Mouse (Mus musculus): ENCODE results near the gene Hsf5. TPM values are rescaled to one million over a fixed set of nuclear protein-coding genes. Genes with fewer than 3 reads are reported as not detected.

Hsf5 gene
- polyA plus RNA-seq, 1 experiment from 2014 or later: 0.39 TPM

GRCm38 (mm10) chr11:87687246-87688225 lies 70.6 kb downstream of the Hsf5 start:
- DNase-seq (ENCODE audit: low spot score): no peak
- H3K27ac ChIP-seq: no peak overlapping the region
- peaks cover 10% of the 10 kb centered on the region for H3K4me1 ChIP-seq (replicated peaks)
- H3K9me3 ChIP-seq: no peaks in the 10 kb centered on the region
- no peaks in the 10 kb centered on the region for H3K36me3 ChIP-seq
- WGBS: 76% methylated on average over 15 of the region's 15 CpGs
- H3K4me3 ChIP-seq: no peak overlapping the region
- no peaks in the 10 kb centered on the region for H3K27me3 ChIP-seq (ENCODE audit: insufficient read depth, poor library complexity, severe bottlenecking)

GRCm38 (mm10) chr11:87688478-87689203 lies 71.7 kb downstream of the Hsf5 start:
- DNase-seq (ENCODE audit: low spot score): no peak
- no peaks in the 10 kb centered on the region for H3K9me3 ChIP-seq
- no peak overlapping the region for H3K4me3 ChIP-seq
- no peaks in the 10 kb centered on the region for H3K36me3 ChIP-seq
- H3K4me1 ChIP-seq (replicated peaks): peaks cover 10% of the 10 kb centered on the region
- 89% methylated on average over 11 of the region's 11 CpGs for WGBS
- H3K27ac ChIP-seq: no peak overlapping the region
- no peaks in the 10 kb centered on the region for H3K27me3 ChIP-seq (ENCODE audit: insufficient read depth, poor library complexity, severe bottlenecking)

- Histone ChIP-seq H3K27ac (no peak overlapping the region), H3K36me3 (no peaks in the 10 kb centered on the region), H3K9me3 (no peaks in the 10 kb centered on the region), H3K27me3 (ENCODE audit: insufficient read depth, poor library complexity, severe bottlenecking) (no peaks in the 10 kb centered on the region), H3K4me3 (no peak overlapping the region), H3K4me1 (replicated peaks) (peaks cover 10% of the 10 kb centered on the region)
- DNase-seq (ENCODE audit: low spot score): no peak
- 59% methylated on average over 7 of the region's 7 CpGs for WGBS
These were observed 72.4 kb downstream of the Hsf5 start for GRCm38 (mm10) chr11:87689402-87689808.

- Histone ChIP-seq H3K27me3 (ENCODE audit: insufficient read depth, poor library complexity, severe bottlenecking) (no peaks in the 10 kb centered on the region), H3K36me3 (no peaks in the 10 kb centered on the region), H3K4me3 (no peak overlapping the region), H3K9me3 (no peaks in the 10 kb centered on the region), H3K27ac (no peak overlapping the region), H3K4me1 (replicated peaks) (peaks cover 10% of the 10 kb centered on the region)
- 74% methylated on average over 16 of the region's 16 CpGs for WGBS
- no peak for DNase-seq (ENCODE audit: low spot score)
These were observed 73.2 kb downstream of the Hsf5 start for GRCm38 (mm10) chr11:87690054-87690740.

GRCm38 (mm10) chr11:87697131-87697682 lies 80.2 kb downstream of the Hsf5 start:
- H3K27me3 ChIP-seq (ENCODE audit: insufficient read depth, poor library complexity, severe bottlenecking): no peaks in the 10 kb centered on the region
- no peak overlapping the region for H3K4me3 ChIP-seq
- WGBS: 83% methylated on average over 14 of the region's 14 CpGs
- H3K27ac ChIP-seq: no peak overlapping the region
- H3K9me3 ChIP-seq: no peaks in the 10 kb centered on the region
- DNase-seq (ENCODE audit: low spot score): no peak
- H3K36me3 ChIP-seq: no peaks in the 10 kb centered on the region
- H3K4me1 ChIP-seq (replicated peaks): no peaks in the 10 kb centered on the region

- Histone ChIP-seq H3K4me1 (replicated peaks) (no peaks in the 10 kb centered on the region), H3K9me3 (no peaks in the 10 kb centered on the region), H3K27ac (no peak overlapping the region), H3K36me3 (no peaks in the 10 kb centered on the region), H3K27me3 (ENCODE audit: insufficient read depth, poor library complexity, severe bottlenecking) (no peaks in the 10 kb centered on the region), H3K4me3 (no peak overlapping the region)
- no peak for DNase-seq (ENCODE audit: low spot score)
- 93% methylated on average over 4 of the region's 4 CpGs for WGBS
These were observed 81.2 kb downstream of the Hsf5 start for GRCm38 (mm10) chr11:87698126-87698525.

GRCm38 (mm10) chr11:87701108-87701507 lies 84.1 kb downstream of the Hsf5 start:
- Histone ChIP-seq H3K4me1 (replicated peaks) (peaks cover 9% of the 10 kb centered on the region; the same call in 1 of the 2 replicates), H3K9me3 (no peaks in the 10 kb centered on the region), H3K27ac (no peak overlapping the region), H3K27me3 (ENCODE audit: insufficient read depth, poor library complexity, severe bottlenecking) (no peaks in the 10 kb centered on the region), H3K36me3 (no peaks in the 10 kb centered on the region), H3K4me3 (no peak overlapping the region)
- DNase-seq (ENCODE audit: low spot score): no peak
- WGBS: 87% methylated on average over 6 of the region's 6 CpGs

GRCm38 (mm10) chr11:87701877-87702620 lies 85.1 kb downstream of the Hsf5 start:
- DNase-seq (ENCODE audit: low spot score): no peak
- no peaks in the 10 kb centered on the region for H3K9me3 ChIP-seq
- no peak overlapping the region for H3K27ac ChIP-seq
- peaks cover 10% of the 10 kb centered on the region for H3K4me1 ChIP-seq (replicated peaks)
- H3K36me3 ChIP-seq: no peaks in the 10 kb centered on the region
- no peaks in the 10 kb centered on the region for H3K27me3 ChIP-seq (ENCODE audit: insufficient read depth, poor library complexity, severe bottlenecking)
- WGBS: 85% methylated on average over 14 of the region's 14 CpGs
- no peak overlapping the region for H3K4me3 ChIP-seq

GRCm38 (mm10) chr11:87703654-87704053 lies 86.7 kb downstream of the Hsf5 start:
- Histone ChIP-seq H3K4me3 (no peak overlapping the region), H3K27me3 (ENCODE audit: insufficient read depth, poor library complexity, severe bottlenecking) (peaks cover 6% of the 10 kb centered on the region), H3K36me3 (no peaks in the 10 kb centered on the region), H3K4me1 (replicated peaks) (peaks cover 24% of the 10 kb centered on the region), H3K9me3 (no peaks in the 10 kb centered on the region), H3K27ac (no peak overlapping the region)
- no peak for DNase-seq (ENCODE audit: low spot score)
- 86% methylated on average over 5 of the region's 5 CpGs for whole genome bisulfite sequencing

GRCm38 (mm10) chr11:87704289-87704688 lies 87.3 kb downstream of the Hsf5 start:
- WGBS: 87% methylated on average over 9 of the region's 9 CpGs
- Histone ChIP-seq H3K4me3 (no peak overlapping the region), H3K27me3 (ENCODE audit: insufficient read depth, poor library complexity, severe bottlenecking) (peaks cover 12% of the 10 kb centered on the region), H3K4me1 (replicated peaks) (peaks cover 30% of the 10 kb centered on the region), H3K36me3 (no peaks in the 10 kb centered on the region), H3K9me3 (no peaks in the 10 kb centered on the region), H3K27ac (peak overlapping the region; percentile 50; the same call in 1 of the 2 replicates)
- no peak for DNase-seq (ENCODE audit: low spot score)

- Histone ChIP-seq H3K9me3 (no peaks in the 10 kb centered on the region), H3K36me3 (no peaks in the 10 kb centered on the region), H3K27me3 (ENCODE audit: insufficient read depth, poor library complexity, severe bottlenecking) (peaks cover 35% of the 10 kb centered on the region), H3K4me1 (replicated peaks) (peaks cover 44% of the 10 kb centered on the region), H3K4me3 (no peak overlapping the region), H3K27ac (peak overlapping the region; percentile 64)
- 25% methylated on average over 8 of the region's 8 CpGs for WGBS
- DNase-seq (ENCODE audit: low spot score): peak; percentile 64
These were observed 90.6 kb downstream of the Hsf5 start for GRCm38 (mm10) chr11:87707570-87707969.

- no peak overlapping the region for H3K4me3 ChIP-seq
These were observed 92.0 kb downstream of the Hsf5 start for GRCm38 (mm10) chr11:87708979-87709378.

More at GRCm38 (mm10) chr11:87708979-87709378, 92.0 kb downstream of the Hsf5 start:
- whole genome bisulfite sequencing: 78% methylated on average over 5 of the region's 5 CpGs
- no peak for DNase-seq (ENCODE audit: low spot score)
- H3K27ac ChIP-seq: no peak overlapping the region
- H3K9me3 ChIP-seq: no peaks in the 10 kb centered on the region
- peaks cover 44% of the 10 kb centered on the region for H3K4me1 ChIP-seq (replicated peaks)
- H3K27me3 ChIP-seq (ENCODE audit: insufficient read depth, poor library complexity, severe bottlenecking): peaks cover 35% of the 10 kb centered on the region
- H3K36me3 ChIP-seq: no peaks in the 10 kb centered on the region
